Mouse (Mus musculus) G1E (cell line): ENCODE measurements around the gene Col12a1.

Source experiments
- CTCF ChIP-seq: IDR thresholded peaks from 2 replicates; pipeline ENCODE4 v1.5.1; 2012; ENCODE audit warnings: low read depth, low read length, inconsistent platforms, mixed read lengths
- GATA1 ChIP-seq: IDR thresholded peaks from 2 replicates; pipeline ENCODE4 v1.6.1; 2012; ENCODE audit warnings: borderline replicate concordance, low read length, inconsistent platforms, mixed read lengths
- GATA2 ChIP-seq: IDR thresholded peaks from 2 replicates; pipeline ENCODE4 v1.6.1; 2012; ENCODE audit warnings: low read depth, low read length, inconsistent platforms, borderline replicate concordance
- POLR2AphosphoS5 ChIP-seq: IDR thresholded peaks from 2 replicates; pipeline ENCODE4 v1.6.1; 2012; ENCODE audit warnings: low read depth, low read length, inconsistent platforms; ENCODE audit not compliant: insufficient replicate concordance
- TAL1 ChIP-seq: conservative IDR thresholded peaks from 2 replicates; pipeline ENCODE4 v1.6.1; 2012; ENCODE audit warnings: low read depth, low read length, inconsistent platforms, mixed read lengths

- TF ChIP-seq CTCF (no peak), POLR2AphosphoS5 (no peak), TAL1 (no peak), GATA2 (no peak), GATA1 (no peak)
Observed at GRCm38 (mm10) chr9:79760076-79760475, 41.4 kb upstream of the Col12a1 start.
